In genomic region chr9:104235751-104236150, GRCm38 (mm10) we compare ENCODE assay signal across 8 mouse cellular contexts. TPM values are rescaled to one million over a fixed set of nuclear protein-coding genes. Genes with fewer than 3 reads are reported as not detected.
DNase-seq lines count a peak whose midpoint lies in the region; ATAC-seq and TF ChIP-seq lines count a peak whose summit lies in the region.

No protein-coding gene starts in this region.

- TF ChIP-seq CTCF in lung, postnatal 0 days (IDR thresholded peaks at IDR 0.05) = no peak

- H3K27me3 ChIP-seq in embryonic facial prominence, embryonic 14.5 days (replicated peaks; ENCODE audit: control insufficient read depth, insufficient read depth, low read length) = no peaks in the 10 kb centered on the region
- H3K27me3 ChIP-seq in embryonic facial prominence, embryonic 10.5 days (replicated peaks; ENCODE audit: low read depth, poor library complexity, severe bottlenecking) = no peaks in the 10 kb centered on the region
- no peaks in the 10 kb centered on the region for H3K27me3 ChIP-seq in lung, postnatal 0 days (replicated peaks; ENCODE audit: insufficient read depth, low read length)

- no peak for ATAC-seq in embryonic facial prominence, embryonic 14.5 days (ENCODE audit: low read depth)
- no peak for ATAC-seq in lung, postnatal 0 days

- H3K27ac ChIP-seq in embryonic facial prominence, embryonic 14.5 days (replicated peaks; ENCODE audit: low read depth, low read length) = no peak overlapping the region
- no peak overlapping the region for H3K27ac ChIP-seq in embryonic facial prominence, embryonic 10.5 days (replicated peaks)
- H3K27ac ChIP-seq in lung, postnatal 0 days (ENCODE audit: low read length) = no peak overlapping the region

- 48% methylated on average over 5 of the region's 5 CpGs for WGBS in embryonic facial prominence, embryonic 14.5 days
- WGBS in embryonic facial prominence, embryonic 10.5 days = 93% methylated on average over 5 of the region's 5 CpGs
- 48% methylated on average over 5 of the region's 5 CpGs for WGBS in lung, postnatal 0 days

- H3K9me3 ChIP-seq in embryonic facial prominence, embryonic 14.5 days (ENCODE audit: control insufficient read depth, low read length) = no peaks in the 10 kb centered on the region
- H3K9me3 ChIP-seq in embryonic facial prominence, embryonic 10.5 days = no peaks in the 10 kb centered on the region
- no peaks in the 10 kb centered on the region for H3K9me3 ChIP-seq in lung, postnatal 0 days (ENCODE audit: low read length)

- peaks cover 58% of the 10 kb centered on the region for H3K36me3 ChIP-seq in embryonic facial prominence, embryonic 14.5 days (ENCODE audit: control insufficient read depth, insufficient read depth, low read length)
- H3K36me3 ChIP-seq in embryonic facial prominence, embryonic 10.5 days (replicated peaks) = peaks cover 81% of the 10 kb centered on the region
- H3K36me3 ChIP-seq in lung, postnatal 0 days (ENCODE audit: insufficient read depth, low read length) = peaks cover 27% of the 10 kb centered on the region

- TF ChIP-seq EP300 in lung, postnatal 0 days (IDR thresholded peaks at IDR 0.05) = no peak

- no peak overlapping the region for H3K4me2 ChIP-seq in embryonic facial prominence, embryonic 14.5 days (ENCODE audit: low read depth, low read length)
- no peak overlapping the region for H3K4me2 ChIP-seq in lung, postnatal 0 days (replicated peaks; ENCODE audit: low read depth, low read length)

- H3K4me3 ChIP-seq in embryonic facial prominence, embryonic 14.5 days (ENCODE audit: low read depth, low read length) = no peak overlapping the region
- no peak overlapping the region for H3K4me3 ChIP-seq in embryonic facial prominence, embryonic 10.5 days
- no peak overlapping the region for H3K4me3 ChIP-seq in lung, postnatal 0 days (ENCODE audit: low read depth, low read length)

- H3K9ac ChIP-seq in embryonic facial prominence, embryonic 14.5 days (ENCODE audit: low read depth, low read length) = no peak overlapping the region
- no peak overlapping the region for H3K9ac ChIP-seq in lung, postnatal 0 days (replicated peaks; ENCODE audit: low read depth)

- H3K4me1 ChIP-seq in embryonic facial prominence, embryonic 14.5 days (ENCODE audit: control insufficient read depth, insufficient read depth, low read length) = no peaks in the 10 kb centered on the region
- H3K4me1 ChIP-seq in embryonic facial prominence, embryonic 10.5 days = no peaks in the 10 kb centered on the region
- no peaks in the 10 kb centered on the region for H3K4me1 ChIP-seq in lung, postnatal 0 days (ENCODE audit: insufficient read depth, low read depth, low read length)

- DNase-seq in embryonic facial prominence, embryonic 14.5 days (ENCODE audit: low spot score) = peak; percentile 32
- DNase-seq in embryonic facial prominence, embryonic 10.5 days (ENCODE audit: low spot score) = no peak
- peak; percentile 22 to 49 for DNase-seq in lung, postnatal 4 days
- DNase-seq in lung, postnatal 0 days (ENCODE audit: low spot score) = no peak
- peak; percentile 58 to 76 for DNase-seq in cerebellum, postnatal 25 days
- peak; percentile 18 to 45 for DNase-seq in layer of hippocampus, adult 18-20 months (ENCODE audit: low spot score in 2 of 2)
- DNase-seq in thymus, postnatal 14 days = no peak
- DNase-seq in c-Kit-positive CD71-positive TER-119-positive erythroid progenitor cells, embryonic 14.5 days (ENCODE audit: low spot score) = no peak

RNA-seq across cellular contexts. Expression of gene Dnajc13, which starts 27.0 kb away (rescaled TPM):
- polyA plus RNA-seq in embryonic facial prominence, embryonic 14.5 days (2014; fragmentation: Nextera tagmentation; extraction: Ambion mirVana) = 29.0 and 31.4 TPM in 2 replicates
- polyA plus RNA-seq in embryonic facial prominence, embryonic 10.5 days (2016; fragmentation: Nextera tagmentation; extraction: Ambion mirVana) = 19.1 and 19.3 TPM in 2 replicates
- polyA plus RNA-seq in lung, postnatal 0 days (2015; fragmentation: Nextera tagmentation; extraction: Ambion mirVana) = 9.9 and 10.6 TPM in 2 replicates
- total RNA-seq in layer of hippocampus, adult 18-20 months (2021) = 10 to 100 TPM; 57.6 to 61.1 TPM

Comparison
In these comparisons a context has a peak if more than half of its experiments do, and no peak if none do; other contexts are left out.
1. DNase-seq: peak in embryonic facial prominence, embryonic 14.5 days (single experiment), lung, postnatal 4 days (2 of 2), cerebellum, postnatal 25 days (2 of 2) and layer of hippocampus, adult 18-20 months (2 of 2); none in embryonic facial prominence, embryonic 10.5 days (single experiment), lung, postnatal 0 days (single experiment), thymus, postnatal 14 days (single experiment) and c-Kit-positive CD71-positive TER-119-positive erythroid progenitor cells, embryonic 14.5 days (single experiment).